Mouse (Mus musculus): Measurements from ENCODE around the gene Car5a. TPM values are rescaled to one million over a fixed set of nuclear protein-coding genes. Genes with fewer than 3 reads are reported as not detected.

Car5a gene
- total and polyA plus RNA-seq, 3 experiments = 0.08 TPM; not detected in 2

GRCm38 (mm10) chr8:121909663-121910062, 35.0 kb downstream of the Car5a start (continued):
- peak in 1 of 2 experiments; percentile 46; a peak in 1 of 4 replicates for TF ChIP-seq POLR2A (IDR thresholded peaks at IDR 0.05; ENCODE audit: control insufficient read depth in 1 of 2, insufficient read depth in 1 of 2, low read depth in 1 of 2, low read length in 2 of 2, poor library complexity in 1 of 2)
- peak; percentile 64; the same call in 1 of the 2 replicates for TF ChIP-seq ZNF384 (IDR thresholded peaks at IDR 0.05; ENCODE audit: low read depth, low read length)
- no peak for TF ChIP-seq JUND (IDR thresholded peaks at IDR 0.05; ENCODE audit: low read depth, low read length)
- TF ChIP-seq MAX (IDR thresholded peaks at IDR 0.05; ENCODE audit: low read length) = no peak

GRCm38 (mm10) chr8:121909148-121909541, 35.6 kb downstream of the Car5a start:
- Histone ChIP-seq H3K27me3 (ENCODE audit: control insufficient read depth in 1 of 2, insufficient read depth in 2 of 2, low read length in 2 of 2) (no peaks in the 10 kb centered on the region), H3K79me2 (ENCODE audit: control insufficient read depth, insufficient read depth, low read length, poor library complexity) (peaks cover 33% of the 10 kb centered on the region), H3K36me3 (ENCODE audit: control insufficient read depth in 1 of 2, insufficient read depth in 2 of 2, low read length in 2 of 2) (peaks cover 2 to 11% of the 10 kb centered on the region in 2 experiments), H3K9me3 (replicated peaks; ENCODE audit: insufficient read depth, low read length) (no peaks in the 10 kb centered on the region), H3K4me3 (ENCODE audit: control insufficient read depth in 1 of 2, insufficient read depth in 1 of 2, low read depth in 2 of 2, low read length in 2 of 2) (peak overlapping the region; percentile 60 to 62), H3K9ac (ENCODE audit: control insufficient read depth, low read depth, low read length, poor library complexity, severe bottlenecking) (peak overlapping the region; percentile 69), H3K27ac (ENCODE audit: control insufficient read depth, low read depth, low read length) (peak overlapping the region; percentile 95), H3K4me1 (ENCODE audit: control insufficient read depth in 1 of 2, insufficient read depth in 2 of 2, low read length in 2 of 2) (peaks cover 8 to 17% of the 10 kb centered on the region in 2 experiments)
- DNase-seq (ENCODE audit: low read depth, low spot score) = peak; percentile 71
- TF ChIP-seq E2F4 (IDR thresholded peaks at IDR 0.05; ENCODE audit: borderline replicate concordance, low read depth, low read length) (no peak), MYC (IDR thresholded peaks at IDR 0.05; ENCODE audit: low read depth, low read length) (peak; percentile 80), NRF1 (IDR thresholded peaks at IDR 0.05; ENCODE audit: insufficient read depth, low read depth, low read length, poor library complexity, severe bottlenecking) (peak; percentile 38; the same call in 1 of the 2 replicates), JUND (IDR thresholded peaks at IDR 0.05; ENCODE audit: low read depth, low read length) (no peak), USF1 (IDR thresholded peaks at IDR 0.05; ENCODE audit: low read depth, low read length) (peak; percentile 63), MAX (IDR thresholded peaks at IDR 0.05; ENCODE audit: low read length) (peak; percentile 87; the same call in 1 of the 2 replicates), POLR2A (IDR thresholded peaks at IDR 0.05; ENCODE audit: control insufficient read depth in 1 of 2, insufficient read depth in 1 of 2, low read depth in 1 of 2, low read length in 2 of 2, poor library complexity in 1 of 2) (no peak; a peak in 1 of 4 replicates), POLR2AphosphoS2 (IDR thresholded peaks at IDR 0.05; ENCODE audit: low read length) (no peak), MXI1 (IDR thresholded peaks at IDR 0.05; ENCODE audit: low read depth, low read length) (peak; percentile 86)

- Histone ChIP-seq H3K27ac (ENCODE audit: control insufficient read depth, low read depth, low read length) (peak overlapping the region; percentile 95), H3K4me1 (ENCODE audit: control insufficient read depth in 1 of 2, insufficient read depth in 2 of 2, low read length in 2 of 2) (peaks cover 8 to 23% of the 10 kb centered on the region in 2 experiments), H3K4me3 (ENCODE audit: control insufficient read depth in 1 of 2, insufficient read depth in 1 of 2, low read depth in 2 of 2, low read length in 2 of 2) (peak overlapping the region; percentile 60 to 62), H3K27me3 (ENCODE audit: control insufficient read depth in 1 of 2, insufficient read depth in 2 of 2, low read length in 2 of 2) (no peaks in the 10 kb centered on the region), H3K79me2 (ENCODE audit: control insufficient read depth, insufficient read depth, low read length, poor library complexity) (peaks cover 39% of the 10 kb centered on the region), H3K9ac (ENCODE audit: control insufficient read depth, low read depth, low read length, poor library complexity, severe bottlenecking) (peak overlapping the region; percentile 69), H3K36me3 (ENCODE audit: control insufficient read depth in 1 of 2, insufficient read depth in 2 of 2, low read length in 2 of 2) (peaks cover 6 to 15% of the 10 kb centered on the region in 2 experiments), H3K9me3 (replicated peaks; ENCODE audit: insufficient read depth, low read length) (no peaks in the 10 kb centered on the region)
- peak; percentile 74 for DNase-seq (ENCODE audit: low read depth, low spot score)
- TF ChIP-seq USF2 (IDR thresholded peaks at IDR 0.05; ENCODE audit: borderline replicate concordance in 1 of 2, insufficient read depth in 1 of 2, low read depth in 1 of 2, low read length in 2 of 2) (no peak), NELFE (IDR thresholded peaks at IDR 0.05; ENCODE audit: low read depth, low read length) (no peak), MAZ (IDR thresholded peaks at IDR 0.05; ENCODE audit: low read depth, low read length) (no peak), MXI1 (IDR thresholded peaks at IDR 0.05; ENCODE audit: low read depth, low read length) (no peak), UBTF (IDR thresholded peaks at IDR 0.05; ENCODE audit: borderline replicate concordance, insufficient read depth, low read depth, low read length) (no peak), POLR2AphosphoS2 (IDR thresholded peaks at IDR 0.05; ENCODE audit: low read length) (no peak), CTCF (IDR thresholded peaks at IDR 0.05 in 2 of 3, conservative IDR thresholded peaks at IDR 0.05 in 1 of 3; ENCODE audit: control insufficient read depth in 1 of 3, insufficient read depth in 1 of 3, low read depth in 2 of 3, low read length in 3 of 3, poor library complexity in 1 of 3, severe bottlenecking in 1 of 3) (no peak), SIN3A (IDR thresholded peaks at IDR 0.05; ENCODE audit: low read length) (no peak), ZMIZ1 (IDR thresholded peaks at IDR 0.05; ENCODE audit: low read depth, low read length) (no peak), BHLHE40 (IDR thresholded peaks at IDR 0.05; ENCODE audit: borderline replicate concordance, low read depth, low read length) (peak; percentile 23; the same call in 1 of the 2 replicates), RAD21 (IDR thresholded peaks at IDR 0.05; ENCODE audit: low read depth, low read length) (no peak), ELF1 (IDR thresholded peaks at IDR 0.05; ENCODE audit: low read depth, low read length) (no peak), KAT2A (conservative IDR thresholded peaks at IDR 0.05; ENCODE audit: low read depth, low read length) (no peak), JUND (IDR thresholded peaks at IDR 0.05; ENCODE audit: low read depth, low read length) (no peak), MYB (IDR thresholded peaks at IDR 0.05; ENCODE audit: low read depth, low read length) (no peak), ZC3H11A (IDR thresholded peaks at IDR 0.05; ENCODE audit: low read depth, low read length) (no peak), USF1 (IDR thresholded peaks at IDR 0.05; ENCODE audit: low read depth, low read length) (peak; percentile 27; the same call in 1 of the 2 replicates), MAFK (IDR thresholded peaks at IDR 0.05; ENCODE audit: borderline replicate concordance, low read depth, low read length) (no peak), RCOR1 (IDR thresholded peaks at IDR 0.05; ENCODE audit: low read depth, low read length) (no peak), GABPA (IDR thresholded peaks at IDR 0.05; ENCODE audit: low read depth, low read length) (no peak)
Measured at GRCm38 (mm10) chr8:121908378-121909147, 36.1 kb downstream of the Car5a start.
